Mouse (Mus musculus): ENCODE measurements around the gene Sox5.

Sox5 gene

DNA sequence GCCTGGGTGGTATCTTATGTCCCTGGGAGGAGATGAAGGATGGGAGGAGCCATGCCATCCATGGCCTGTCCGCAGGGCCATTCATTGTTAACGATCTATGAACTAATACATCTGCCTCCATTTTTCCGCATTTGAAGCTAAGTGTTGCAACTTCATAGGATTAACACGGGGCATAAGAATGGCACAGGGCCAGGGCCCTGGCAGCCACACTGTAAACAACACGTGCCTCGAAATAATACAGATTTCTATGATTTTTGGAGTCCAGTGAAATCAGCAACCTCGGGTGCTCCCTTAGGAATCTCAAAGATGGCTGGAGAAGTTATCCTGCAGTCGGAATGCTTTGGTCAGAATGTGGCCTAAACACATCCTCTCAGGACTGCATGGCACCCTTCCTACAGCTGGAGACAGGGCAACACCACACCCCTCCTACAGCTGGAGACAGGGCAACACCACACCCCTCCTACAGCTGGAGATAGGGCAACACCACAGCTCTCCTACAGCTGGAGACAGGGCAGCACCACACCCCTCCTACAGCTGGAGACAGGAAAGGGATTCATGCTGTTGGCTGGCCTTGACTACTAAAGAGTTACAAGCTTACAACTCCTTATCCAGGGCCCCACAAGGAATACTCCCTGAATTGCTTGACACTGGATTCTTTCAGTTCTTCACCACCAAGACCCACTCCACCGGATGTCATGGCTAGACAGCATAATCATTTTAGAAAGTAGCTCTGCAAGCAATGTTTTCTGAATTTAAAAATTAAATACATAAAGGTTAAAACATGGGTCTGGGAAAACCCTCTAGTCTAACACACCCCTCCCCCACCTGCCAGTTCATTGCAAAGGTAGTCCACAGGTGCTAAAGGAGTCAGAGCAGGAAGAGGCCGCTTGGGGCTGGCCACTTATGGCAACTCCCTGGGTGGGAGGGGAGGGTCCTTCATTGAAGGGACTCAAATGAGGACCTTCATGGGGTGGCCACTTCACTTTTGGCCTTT lies 122.4 kb downstream of the Sox5 start:
- DNase-seq (ENCODE audit: low spot score) = no peak

DNA sequence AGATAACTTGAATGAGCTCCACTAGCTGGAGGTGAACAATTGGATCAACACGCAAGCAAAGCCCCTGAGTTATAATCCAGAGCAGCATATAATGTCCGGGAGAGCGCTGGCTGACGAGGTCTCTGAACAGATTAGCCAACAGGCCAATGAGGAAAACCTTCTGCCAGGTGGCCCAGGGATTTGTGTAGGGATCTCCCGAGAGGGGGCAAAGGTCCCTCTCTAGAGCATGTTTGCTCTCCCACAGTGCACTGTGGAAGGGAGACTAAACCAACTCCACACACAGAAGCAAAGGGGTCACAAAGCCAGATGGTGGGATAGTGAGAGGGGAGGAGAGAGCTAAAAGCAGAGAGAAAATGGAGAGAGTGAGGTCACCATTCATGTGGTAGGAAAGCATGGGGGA lies 128.9 kb downstream of the Sox5 start:
- DNase-seq (ENCODE audit: low spot score) = no peak

DNA sequence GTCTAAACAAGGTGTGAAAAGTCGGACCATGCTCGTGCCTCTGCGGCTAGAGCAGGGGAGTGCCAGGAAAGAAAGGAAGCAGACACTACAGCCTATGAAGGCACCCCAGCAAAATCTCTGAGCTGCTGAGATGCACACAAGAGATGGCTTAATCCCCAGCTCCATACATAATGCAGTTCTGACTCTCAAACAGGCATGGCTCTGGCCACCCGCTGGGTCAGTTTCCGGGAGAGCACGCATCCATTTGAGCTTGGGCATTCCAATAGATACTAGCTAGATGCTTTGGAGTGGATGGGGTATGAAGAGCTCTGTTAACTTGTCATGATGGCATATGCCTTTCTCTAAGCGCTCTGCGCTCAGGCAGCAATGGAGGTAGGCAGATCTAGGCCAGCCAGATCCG lies 132.9 kb downstream of the Sox5 start:
- DNase-seq (ENCODE audit: low spot score) = no peak

DNA sequence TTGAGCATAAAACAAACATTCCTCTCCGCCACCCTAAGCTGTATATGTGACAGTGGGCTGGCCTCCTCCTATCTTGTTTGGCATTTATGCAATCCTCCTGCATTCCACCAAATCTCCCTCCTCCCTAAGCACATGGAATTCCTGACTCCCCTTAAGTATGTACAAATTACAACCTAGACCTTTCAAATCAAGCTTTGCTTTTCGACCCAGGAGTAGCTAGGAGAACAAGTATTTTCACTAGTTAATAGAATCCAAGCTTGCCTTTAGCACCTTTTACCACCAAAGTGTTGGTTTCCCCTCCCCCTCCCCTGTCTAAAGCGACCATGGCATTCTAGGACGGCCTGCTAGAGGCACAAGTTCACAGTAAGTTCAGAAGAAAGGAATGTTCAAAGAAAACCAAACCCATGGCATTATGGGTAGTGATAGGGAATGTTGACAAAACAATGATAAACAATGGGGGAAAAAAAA lies 133.6 kb downstream of the Sox5 start:
- no peak for DNase-seq (ENCODE audit: low spot score)

DNA sequence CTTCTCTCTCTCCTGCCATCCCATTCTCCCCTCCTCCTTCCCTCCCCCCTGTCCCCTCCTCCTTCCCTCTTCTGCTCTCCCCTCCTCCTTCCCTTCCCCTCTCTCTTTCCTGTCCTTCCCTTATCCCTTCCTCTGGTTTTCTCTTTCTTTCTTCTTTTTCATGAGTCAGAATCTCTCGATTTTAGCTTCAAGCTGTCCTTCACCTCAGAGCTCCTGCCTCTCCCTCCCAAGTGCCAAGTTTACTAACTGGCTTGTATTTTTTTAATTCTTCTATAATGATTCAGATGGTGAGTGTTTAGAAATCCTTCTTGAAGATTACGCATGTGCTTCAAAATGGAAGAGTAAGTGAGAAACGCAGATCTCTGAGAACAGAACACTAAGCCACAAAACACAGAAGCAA lies 135.4 kb downstream of the Sox5 start:
- no peak for DNase-seq (ENCODE audit: low spot score)

DNA sequence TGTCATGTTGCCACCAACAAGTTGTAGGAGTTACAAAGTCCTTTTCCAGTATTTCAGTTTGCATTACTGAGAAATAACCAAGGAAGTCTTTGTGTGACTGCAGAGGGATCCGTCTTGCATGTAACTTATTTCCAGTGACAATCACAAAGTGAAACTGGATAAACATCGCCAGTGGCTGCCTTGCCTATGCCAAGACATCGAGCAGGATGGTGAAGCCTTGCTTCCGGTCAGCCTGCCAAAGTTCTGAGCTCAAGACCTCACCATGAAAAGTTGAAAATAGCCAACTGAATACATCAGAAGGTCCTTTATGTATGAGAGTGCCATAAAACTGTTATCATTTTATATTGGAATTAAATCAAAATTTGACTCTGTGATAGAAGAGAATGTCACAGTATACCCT lies 136.0 kb downstream of the Sox5 start:
- no peak for DNase-seq (ENCODE audit: low spot score)

DNA sequence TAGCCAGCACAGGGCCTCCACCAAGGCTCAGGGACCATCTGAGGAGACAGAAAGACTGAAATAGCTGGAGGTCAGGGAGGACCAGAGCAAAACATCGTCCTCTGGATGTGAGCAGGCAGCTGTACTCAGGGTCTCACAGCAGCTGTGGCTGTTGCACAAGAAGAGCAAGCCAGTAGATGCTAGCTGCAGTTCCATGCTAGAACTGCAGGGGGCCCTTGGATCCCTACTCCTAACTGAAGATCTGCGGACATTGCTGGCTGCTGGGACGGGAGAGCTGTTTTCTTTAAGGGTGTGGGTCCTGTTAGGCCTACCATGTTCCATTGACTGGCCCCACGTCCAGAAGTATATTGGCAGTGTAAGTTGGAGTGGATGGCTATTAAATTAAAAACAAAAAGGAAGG lies 137.1 kb downstream of the Sox5 start:
- peak; percentile 15 for DNase-seq (ENCODE audit: low spot score)

DNA sequence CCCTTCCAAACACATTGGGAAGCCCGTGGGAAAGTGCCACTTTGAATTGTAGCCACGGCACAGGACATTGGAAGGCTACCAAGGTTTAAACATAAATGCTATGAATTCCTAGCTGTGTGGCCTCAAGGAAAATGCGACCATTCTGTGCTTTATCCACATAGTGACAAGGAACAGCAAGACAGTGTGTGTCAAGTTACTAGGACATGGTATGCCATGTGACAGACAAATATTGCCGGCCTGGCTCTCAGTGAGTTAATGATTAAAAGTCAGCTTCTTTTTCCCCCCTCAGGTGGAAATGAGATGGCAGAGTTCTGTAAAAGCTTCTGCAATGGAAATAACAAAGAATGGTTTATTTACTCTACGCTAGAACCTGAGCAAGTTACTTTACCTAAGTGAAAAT lies 138.2 kb downstream of the Sox5 start:
- no peak for DNase-seq (ENCODE audit: low spot score)

DNA sequence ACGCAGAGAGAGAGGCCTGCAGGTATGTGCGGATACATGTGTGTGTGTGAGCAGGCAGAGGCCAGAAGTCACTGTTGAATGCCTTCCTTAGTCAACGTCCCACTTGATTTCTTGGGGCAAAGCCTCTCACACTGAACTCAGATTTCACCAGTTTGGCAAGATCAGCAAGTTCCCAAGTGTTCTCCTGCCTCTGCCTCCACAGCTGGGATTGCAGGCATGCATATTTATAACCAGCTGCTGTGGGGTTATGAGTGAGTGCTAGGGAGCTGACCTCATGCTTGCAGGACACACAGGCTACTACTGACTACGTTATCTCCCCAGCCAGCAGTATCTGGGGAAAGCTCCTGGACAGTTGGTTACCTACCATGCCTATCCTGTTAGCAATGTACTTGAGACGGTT lies 139.9 kb downstream of the Sox5 start:
- DNase-seq (ENCODE audit: low spot score) = no peak

DNA sequence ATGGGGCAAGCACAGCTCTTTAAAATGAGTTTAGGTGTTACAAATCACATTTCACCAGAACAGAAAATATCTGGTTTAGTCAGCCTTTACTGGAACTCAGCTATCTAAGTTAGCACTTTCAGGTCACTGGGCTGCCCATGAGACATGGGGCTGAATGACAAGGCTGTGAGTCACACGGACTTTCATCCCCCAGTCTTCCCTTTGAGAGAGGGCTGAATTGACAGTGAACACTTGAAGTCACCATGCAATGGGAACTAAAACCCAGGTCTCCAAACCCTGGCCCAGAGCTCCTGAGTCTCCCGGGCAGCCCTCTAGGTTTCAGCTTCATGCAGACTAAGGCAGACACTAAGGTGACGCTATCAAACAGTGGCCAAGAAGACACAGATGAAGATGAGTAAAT lies 141.2 kb downstream of the Sox5 start:
- DNase-seq (ENCODE audit: low spot score) = no peak

DNA sequence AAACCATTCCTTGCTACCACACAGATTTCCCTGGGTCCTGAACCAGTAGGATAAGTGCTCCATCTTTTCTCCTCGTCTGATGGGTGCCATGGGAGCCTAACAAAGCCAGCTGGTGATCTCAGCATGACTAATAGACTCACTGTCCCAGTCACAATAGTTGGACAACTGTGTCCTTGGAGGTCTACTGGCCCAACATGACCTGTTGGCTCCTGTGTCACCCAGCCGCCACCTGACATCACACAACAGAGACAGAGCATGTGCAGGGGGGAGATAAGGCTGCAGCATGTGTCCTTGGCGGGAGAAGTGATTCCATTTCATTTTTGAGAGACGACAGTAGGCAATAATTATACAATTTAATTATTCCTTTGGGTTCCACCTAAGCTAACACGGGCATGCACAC lies 143.2 kb downstream of the Sox5 start:
- DNase-seq (ENCODE audit: low spot score) = no peak

DNA sequence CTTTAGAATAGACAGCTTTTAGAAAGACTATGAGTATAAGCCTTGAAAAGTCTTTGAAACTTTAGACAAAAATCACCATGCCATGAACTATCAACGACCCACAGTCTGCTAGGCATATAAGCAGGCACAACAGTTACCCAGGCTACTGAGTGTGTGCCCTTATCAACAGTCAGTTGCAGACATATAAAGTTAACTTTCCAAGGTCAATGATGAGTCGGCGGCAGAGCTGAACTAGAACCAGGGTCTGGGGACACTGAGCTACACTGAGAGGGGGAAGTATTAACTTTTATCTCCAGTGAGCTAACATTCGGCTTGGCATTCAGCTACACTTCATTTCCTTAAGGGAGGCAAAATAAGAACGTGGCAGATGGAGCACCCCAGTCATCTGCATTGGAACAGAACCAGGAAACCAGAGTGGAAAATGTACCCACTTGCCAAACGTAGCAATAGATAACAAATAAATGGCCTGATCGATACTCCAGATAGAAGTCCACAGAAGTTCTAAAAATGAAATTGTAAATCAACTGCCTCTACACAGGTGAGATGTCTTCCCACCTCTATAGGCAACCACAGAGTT lies 154.2 kb downstream of the Sox5 start:
- no peak for DNase-seq (ENCODE audit: low spot score)

DNA sequence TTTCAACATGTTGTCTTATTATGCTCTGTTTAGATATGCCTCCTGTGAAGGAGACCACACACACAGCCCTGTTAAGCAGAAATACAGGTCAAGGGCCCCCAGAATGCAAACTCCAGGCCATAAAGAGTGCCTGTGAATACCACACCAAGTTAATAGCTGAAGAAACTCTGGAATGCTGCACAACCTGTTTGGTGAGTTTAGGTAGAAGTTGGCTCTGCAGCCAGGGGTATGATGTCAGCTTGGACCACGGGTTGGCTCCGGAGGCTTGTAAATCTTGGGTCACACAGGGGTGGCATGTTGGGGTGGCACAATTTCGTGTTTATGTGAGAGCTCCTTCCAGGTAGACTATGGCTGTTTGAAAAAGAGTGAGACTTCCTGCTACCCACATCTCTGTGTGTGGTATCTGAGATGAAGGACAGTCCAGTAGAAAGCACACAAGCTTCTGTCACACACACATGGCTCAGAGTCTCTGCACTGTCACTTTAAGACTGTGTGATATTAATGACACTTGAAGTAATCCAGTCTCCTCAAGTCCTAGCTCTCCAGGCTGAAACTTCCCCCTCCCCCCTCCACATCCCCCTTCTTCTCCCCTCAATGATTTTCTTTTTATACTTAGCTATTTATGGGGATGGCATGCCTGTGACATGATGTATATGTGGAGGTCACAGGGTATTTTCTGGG lies 160.5 kb downstream of the Sox5 start:
- DNase-seq (ENCODE audit: low spot score) = no peak

DNA sequence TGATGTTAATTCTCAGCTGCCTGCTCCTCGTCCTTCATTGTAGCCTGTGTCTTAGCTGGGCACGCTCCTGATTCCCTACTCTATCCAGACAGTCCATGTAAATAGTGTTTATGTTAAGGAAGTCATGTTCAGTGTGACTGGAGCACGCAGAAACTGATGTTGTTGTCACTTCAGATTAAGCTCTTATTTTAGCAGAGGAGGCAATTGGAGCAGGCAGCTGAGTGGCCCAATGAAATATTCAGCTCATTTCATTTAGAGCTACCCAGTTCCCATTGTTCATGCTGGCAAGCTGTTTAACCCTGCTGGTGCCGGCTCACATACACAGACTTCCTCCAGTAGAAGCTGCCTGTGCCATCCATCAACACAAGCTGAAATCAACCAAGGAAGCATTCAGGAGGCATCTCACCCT lies 170.4 kb downstream of the Sox5 start:
- no peak for DNase-seq (ENCODE audit: low spot score)

DNA sequence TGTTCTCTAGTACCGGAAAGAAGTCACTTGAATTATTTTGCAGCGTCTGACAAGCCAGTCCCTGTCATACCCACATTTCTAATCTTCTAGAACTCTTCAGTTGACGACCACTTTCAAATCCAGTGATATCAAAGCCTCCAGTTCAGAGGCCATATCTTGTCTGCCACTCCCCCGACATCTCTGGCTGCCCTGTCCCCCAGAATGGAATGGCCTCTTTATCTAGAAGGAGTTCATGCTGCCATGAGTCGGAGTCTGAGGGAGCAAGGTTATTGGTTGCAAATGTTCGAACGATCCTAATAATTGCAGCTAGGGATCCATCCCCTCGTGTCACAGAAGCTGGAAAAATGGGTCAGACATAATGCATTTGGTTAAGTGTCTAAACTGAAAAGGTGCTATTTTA lies 170.9 kb downstream of the Sox5 start:
- DNase-seq (ENCODE audit: low spot score) = no peak

DNA sequence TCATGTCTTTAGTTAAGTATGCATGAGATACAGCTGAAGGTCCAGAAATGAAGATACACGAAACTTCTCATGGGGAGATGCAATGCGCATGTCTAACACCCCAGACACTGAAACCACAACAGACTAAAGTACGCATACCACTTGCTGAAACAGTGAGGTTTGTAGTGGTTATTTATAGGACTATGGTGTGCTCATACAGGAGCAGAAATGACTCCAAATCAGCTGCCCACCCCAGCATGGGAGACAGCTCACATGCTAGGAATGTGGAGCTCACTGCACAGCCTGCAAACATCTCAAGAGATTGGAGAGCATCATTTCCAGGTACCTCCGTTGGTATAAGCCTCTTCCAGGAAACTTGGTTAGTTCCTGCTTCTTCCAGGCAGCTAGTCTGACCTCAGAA lies 178.9 kb downstream of the Sox5 start:
- DNase-seq (ENCODE audit: low spot score) = no peak

DNA sequence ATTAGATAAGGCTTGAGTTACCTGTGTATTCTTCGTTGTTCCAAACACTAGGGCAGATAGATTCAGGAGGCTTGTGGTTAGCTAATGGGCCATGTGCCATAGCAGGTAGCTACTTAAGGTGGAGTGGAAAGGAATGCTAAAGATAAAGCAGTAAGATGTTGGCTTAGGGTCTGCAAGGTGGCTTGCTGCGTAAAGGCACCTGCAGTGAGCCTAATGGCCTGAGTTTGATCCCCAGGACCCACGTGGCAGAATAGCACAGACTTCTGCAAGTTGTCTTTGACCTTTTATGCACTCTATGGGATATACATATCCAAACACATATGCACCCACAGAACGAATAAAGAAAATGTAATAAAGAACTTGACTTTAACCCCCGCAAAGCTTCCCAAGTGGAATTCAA lies 181.4 kb downstream of the Sox5 start:
- no peak for DNase-seq (ENCODE audit: low spot score)

DNA sequence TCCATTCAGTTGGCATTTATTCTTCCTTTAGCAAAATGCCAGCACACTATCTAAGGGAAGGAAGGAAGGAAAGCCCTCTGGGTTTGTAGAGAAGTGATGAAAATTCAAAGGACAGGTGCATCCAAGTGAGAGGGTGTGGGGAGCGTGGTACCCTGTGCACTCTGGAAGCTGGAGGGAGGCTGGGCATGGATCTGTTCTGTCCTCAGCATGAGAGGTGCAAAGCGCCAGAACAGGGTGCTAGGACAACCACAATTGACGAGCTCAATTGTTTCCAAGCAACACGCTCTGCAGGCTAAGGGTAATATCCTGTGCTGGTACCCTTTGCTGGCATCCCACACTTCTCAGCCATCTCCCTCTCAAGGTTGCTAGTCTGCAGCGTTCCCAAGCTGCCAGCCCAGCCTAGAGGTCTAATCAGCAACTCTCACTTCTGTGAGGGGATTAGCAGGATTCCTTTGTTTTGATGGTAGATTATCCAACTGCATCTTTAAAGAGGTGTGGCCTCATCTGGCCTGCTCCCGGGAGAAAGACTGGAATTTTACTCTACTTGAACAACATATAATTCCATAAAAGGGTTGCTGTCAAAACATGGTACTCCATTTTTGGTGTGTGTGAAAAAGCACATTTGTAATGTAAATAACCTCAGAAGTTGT lies 183.3 kb downstream of the Sox5 start:
- DNase-seq (ENCODE audit: low spot score) = no peak

DNA sequence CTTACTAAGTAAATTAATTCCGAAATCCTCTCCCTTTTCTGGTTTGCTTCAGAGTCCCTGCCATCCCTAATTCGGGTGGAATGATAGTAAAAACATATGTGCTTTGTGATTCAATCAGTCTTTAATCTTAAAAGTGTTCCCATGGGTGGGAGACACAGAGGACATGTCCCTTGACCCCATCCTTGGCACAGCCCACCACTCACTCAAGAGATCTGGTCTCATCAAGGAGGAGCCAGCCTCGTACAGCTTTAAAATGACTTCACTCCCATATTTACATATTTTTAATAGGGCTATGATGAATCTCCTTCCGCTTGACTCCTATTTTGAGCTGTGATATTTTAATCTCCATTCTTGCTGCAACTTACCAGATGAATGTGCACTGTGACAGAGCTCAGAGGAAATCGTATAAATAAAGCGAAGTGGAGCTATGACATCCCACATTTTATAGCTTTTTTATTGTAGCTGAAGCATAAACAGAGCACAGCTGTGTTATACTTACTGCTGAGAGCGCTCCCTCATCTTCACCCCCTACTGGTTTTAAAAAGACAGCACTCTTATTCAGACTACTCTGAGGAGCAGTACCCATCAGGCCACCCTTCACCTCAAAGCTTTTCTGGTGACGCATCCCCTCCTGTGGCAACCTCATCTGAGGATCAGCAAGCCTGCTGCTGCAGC lies 185.1 kb downstream of the Sox5 start:
- DNase-seq (ENCODE audit: low spot score) = no peak

DNA sequence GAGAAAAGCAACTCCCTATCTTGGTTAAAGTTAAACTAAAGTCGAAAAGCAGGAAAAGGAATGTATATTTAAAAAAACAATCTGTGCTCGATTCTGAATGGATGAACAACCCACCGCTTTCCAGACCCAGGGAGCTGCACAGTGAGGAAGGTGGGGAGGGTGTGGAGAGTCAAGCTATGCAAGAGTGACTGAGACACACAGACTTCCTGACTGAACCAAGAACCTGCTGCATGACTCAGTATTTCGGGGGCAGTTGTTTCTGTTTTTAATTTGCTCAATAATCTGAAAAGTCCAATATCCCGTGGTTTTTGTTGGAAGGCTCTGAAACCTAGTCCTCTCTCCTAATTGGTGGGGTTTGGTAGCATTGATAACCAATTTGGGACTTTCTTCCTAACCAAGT lies 196.9 kb downstream of the Sox5 start:
- no peak for DNase-seq (ENCODE audit: low spot score)

DNA sequence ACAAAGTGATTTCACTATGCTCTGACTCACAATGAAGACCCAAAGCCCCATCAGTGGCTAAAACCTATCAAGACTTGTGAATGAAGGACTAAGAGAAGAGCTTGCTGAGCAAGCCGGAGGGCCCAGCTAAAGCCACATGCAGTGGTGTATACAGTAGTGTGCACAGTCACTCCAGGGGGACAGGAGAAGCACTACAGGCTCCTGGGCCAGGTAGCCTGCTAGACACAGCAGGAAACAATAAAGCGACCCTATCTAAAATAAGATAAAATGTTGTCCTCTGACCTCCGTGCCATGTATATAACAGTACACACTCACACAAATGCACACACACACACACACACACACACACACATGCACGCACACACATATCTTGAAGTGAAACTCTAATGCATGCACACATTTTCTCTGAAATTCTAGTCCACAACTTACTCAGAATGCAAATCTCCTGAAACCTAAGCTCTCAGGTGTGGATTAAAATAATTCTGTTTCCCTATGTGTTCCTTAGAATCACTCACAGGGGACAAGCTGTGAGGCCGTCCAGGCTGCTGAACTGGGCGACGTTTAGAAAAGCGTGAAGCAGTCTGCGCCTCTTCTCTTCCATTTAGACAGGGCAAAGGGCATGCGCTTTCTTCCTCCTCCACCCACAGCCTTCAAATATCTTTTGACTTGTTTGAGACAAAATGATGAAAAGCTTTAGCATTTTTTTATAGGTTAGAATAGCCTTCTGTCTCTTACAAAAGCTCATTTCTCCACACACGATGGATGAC lies 197.5 kb downstream of the Sox5 start:
- DNase-seq (ENCODE audit: low spot score) = no peak

Measured in spleen, adult 12 weeks (tissue).